Mouse (Mus musculus) naive thymus-derived CD4-positive, alpha-beta T cell, adult 2 months (primary cell): ENCODE results near the gene Smarce1.

Experiments used
- DNase-seq: peaks from one replicate; pipeline ENCODE4 v3.0.0-alpha.2; 2011; ENCODE audit warnings: low read depth

Gene Smarce1

GRCm38 (mm10) chr11:99169438-99169837, 61.4 kb downstream of the Smarce1 start:
- peak; percentile 40 for DNase-seq

GRCm38 (mm10) chr11:99168030-99168474, 62.8 kb downstream of the Smarce1 start:
- peak; percentile 75 for DNase-seq

- peak; percentile 46 for DNase-seq
Measured at GRCm38 (mm10) chr11:99167576-99167975, 63.2 kb downstream of the Smarce1 start.

GRCm38 (mm10) chr11:99166241-99166640, 64.6 kb downstream of the Smarce1 start:
- peak; percentile 64 for DNase-seq

- no peak for DNase-seq
Measured at GRCm38 (mm10) chr11:99165031-99165752, 65.6 kb downstream of the Smarce1 start.

GRCm38 (mm10) chr11:99162972-99163686, 67.7 kb downstream of the Smarce1 start:
- peak; percentile 86 for DNase-seq

GRCm38 (mm10) chr11:99161648-99162047, 69.2 kb downstream of the Smarce1 start:
- peak; percentile 40 for DNase-seq

- no peak for DNase-seq
Measured at GRCm38 (mm10) chr11:99160228-99160627, 70.6 kb downstream of the Smarce1 start.
